Mouse (Mus musculus): ENCODE data around the gene Pole3. TPM values are rescaled to one million over a fixed set of nuclear protein-coding genes. Genes with fewer than 3 reads are reported as not detected.
"Not testable (repeated sequence)": the region's sequence is repeated elsewhere in the genome, so short reads cannot be mapped to it uniquely, and the experiment has no call there.

Pole3 gene
- total RNA-seq, 2 experiments from 2014 or later, result 15.5 to 18.5 TPM

DNA sequence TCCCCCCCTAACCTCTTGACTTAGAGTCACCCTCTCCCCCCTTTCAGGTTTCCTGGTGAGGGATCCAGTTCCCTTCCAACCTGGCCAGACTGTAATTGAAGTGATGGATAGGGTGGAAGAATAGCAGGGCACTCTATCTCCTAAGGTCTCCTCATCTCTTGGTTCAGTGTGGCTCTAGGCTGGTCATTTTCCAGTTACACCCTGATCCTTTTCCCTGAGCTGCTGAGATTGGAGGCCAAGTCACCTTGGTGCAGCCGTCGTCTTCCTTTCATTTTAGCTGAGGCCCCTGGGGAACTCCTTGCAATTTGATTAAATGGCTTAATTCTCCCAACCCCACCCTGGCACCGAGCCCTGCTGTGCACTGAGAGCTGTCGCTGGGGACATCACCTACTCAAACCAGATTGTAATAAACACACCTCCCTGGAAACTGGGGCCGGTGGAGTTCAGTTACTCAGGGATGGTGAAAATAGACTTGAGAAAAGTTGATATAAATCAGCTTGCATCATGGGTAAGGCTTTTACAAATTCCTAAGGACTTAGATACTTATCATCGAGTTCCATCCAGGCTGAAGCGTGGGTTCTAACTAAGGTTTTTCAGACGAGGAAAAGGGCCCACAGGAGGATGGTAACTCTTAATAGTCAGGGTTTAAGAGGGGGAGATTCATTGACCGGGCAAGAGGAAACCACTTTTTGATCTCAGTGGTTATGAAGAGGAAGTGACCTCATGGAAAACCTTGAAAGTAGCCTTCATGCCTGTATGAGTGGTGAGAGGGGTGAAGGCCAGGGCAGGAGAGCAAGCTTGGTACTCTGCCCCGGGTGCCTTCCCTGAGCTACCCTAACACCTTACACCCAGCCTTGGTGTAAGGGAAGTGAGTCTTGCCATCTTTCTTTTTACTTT is 43.9 kb downstream of the Pole3 start:
- H3K4me3 ChIP-seq, result no peak overlapping the region
- TF ChIP-seq CTCF (IDR thresholded peaks at IDR 0.05), result no peak
- intact Hi-C loops (cut with DNase I), result no loop called here
- DNase-seq, result no peak
- H3K27ac ChIP-seq, result no peak overlapping the region

DNA sequence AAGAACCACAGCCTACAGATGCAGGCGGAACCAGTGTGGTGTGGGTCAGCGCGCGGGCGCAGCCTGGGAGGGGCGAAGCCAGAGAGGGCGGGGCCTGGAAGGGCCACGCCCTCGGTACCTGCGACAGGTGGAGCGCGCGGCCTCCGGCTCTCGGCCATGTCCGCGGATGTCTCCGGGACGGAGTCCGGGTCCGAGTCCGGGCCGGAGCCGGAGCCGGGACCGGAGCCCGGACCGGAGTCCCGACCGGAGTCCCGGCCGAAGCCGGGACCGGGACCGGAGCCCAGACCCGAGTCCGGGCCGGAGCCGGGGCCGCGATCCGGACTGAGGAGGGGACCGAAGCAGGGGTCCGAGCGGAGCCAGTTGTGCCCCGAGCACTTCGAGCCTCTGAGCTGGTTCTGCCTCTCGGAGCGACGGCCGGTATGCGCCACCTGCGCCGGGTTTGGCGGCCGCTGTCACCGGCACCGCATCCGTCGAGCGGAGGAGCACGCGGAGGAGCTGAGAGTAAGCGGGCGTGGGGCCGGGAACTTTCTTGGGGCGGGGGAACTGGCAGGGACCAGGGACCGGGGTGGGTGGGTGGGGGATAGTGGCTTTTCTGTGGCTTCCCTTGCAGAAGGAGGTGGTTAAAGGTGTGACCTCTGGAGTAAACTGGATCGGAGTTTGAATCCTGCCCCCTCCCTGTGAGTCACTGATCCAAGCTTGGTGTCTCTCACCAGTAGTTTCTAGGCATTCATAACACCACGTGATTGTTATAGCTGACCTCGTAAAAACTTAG is 44.7 kb downstream of the Pole3 start, which contains the start of gene Bspry:
Bspry (plus strand) TSS at position 117 of the 772 bp plus-strand sequence.
- Histone ChIP-seq H3K27ac (no peak within 1 kb of the TSS), H3K4me3 (peak within 1 kb of the TSS; percentile 72)
- TF ChIP-seq CTCF (IDR thresholded peaks at IDR 0.05), result no peak
- intact Hi-C loops (cut with DNase I), result no loop called here
- DNase-seq, result peak; percentile 33

DNA sequence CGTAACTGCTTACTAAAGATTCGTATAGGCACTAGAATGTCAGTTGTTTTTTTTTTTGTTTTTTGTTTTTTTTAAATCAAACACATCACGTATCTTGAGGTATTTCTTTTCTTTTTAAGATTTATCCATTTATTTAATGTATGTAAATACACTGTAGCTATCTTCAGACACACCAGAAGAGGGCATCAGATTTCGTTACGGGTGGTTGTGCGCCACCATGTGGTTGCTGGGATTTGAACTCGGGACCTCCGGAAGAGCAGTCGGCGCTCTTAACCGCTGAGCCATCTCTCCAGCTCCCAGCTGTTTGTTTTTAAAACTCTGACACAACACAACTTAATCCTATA is 45.3 kb downstream of the Pole3 start:
- H3K27ac ChIP-seq; DNase-seq; intact Hi-C loops (cut with DNase I): not testable (repeated sequence)
- H3K4me3 ChIP-seq, result peak overlapping the region; percentile 72
- peak; percentile 34; the same call in 1 of the 2 replicates for TF ChIP-seq CTCF (IDR thresholded peaks at IDR 0.05)

DNA sequence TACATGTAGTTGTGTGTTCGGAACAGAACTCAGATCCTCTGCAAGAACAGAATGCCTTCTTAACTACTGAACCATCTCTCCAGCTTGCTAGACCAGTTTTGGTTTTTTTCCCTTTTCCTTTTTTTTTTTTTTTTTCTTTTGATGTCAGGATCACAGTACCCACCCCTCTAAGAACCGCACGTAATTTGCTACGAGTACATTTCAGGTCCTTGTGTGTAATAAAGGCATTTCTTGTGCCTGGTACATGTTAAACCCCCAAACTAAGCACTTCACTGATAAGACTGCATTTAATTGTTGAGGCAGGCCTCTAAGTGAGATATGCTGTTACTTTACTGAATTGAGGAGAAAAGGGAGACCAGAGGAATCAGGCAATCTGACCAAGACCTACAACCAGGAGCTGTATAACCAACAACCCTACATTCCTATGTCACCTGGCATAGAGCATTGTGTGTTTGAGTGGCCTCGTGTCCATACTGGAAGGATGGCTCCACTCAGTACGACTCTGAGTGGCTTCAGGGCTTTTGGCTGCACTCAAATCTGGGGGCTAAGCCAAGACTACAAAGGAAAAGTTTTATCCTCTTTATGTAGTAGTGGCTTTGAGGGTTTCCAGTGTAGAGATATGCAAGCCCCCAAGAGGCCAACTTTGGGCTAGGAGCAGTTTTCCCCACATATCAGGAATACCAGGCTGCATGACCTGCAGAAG is 47.2 kb downstream of the Pole3 start:
- DNase-seq, result no peak
- H3K27ac ChIP-seq, result no peak overlapping the region
- H3K4me3 ChIP-seq, result no peak overlapping the region
- TF ChIP-seq CTCF (IDR thresholded peaks at IDR 0.05), result no peak
- intact Hi-C loops (cut with DNase I), result no loop called here

DNA sequence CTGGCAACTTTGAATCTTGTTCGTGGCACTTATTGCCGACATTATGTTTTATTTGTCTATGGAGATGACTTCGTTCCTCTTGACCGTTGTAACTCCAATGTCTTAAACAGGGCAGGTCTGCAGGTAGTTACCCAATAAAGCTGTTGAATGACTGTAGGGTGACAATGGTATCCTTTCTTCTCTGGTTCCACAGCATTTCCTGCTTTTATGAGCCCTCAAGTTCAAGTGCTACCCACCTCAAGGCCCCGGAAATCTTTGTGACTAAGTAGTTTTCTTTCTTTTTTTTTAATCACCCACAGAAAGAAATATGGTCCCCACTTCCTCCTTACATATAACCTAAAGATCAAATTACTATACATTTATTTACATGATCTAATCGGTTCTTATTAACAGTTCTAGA is 49.1 kb downstream of the Pole3 start:
- Histone ChIP-seq H3K4me3 (no peak overlapping the region), H3K27ac (no peak overlapping the region)
- no peak for TF ChIP-seq CTCF (IDR thresholded peaks at IDR 0.05)
- intact Hi-C loops (cut with DNase I), result no loop called here
- DNase-seq, result no peak

DNA sequence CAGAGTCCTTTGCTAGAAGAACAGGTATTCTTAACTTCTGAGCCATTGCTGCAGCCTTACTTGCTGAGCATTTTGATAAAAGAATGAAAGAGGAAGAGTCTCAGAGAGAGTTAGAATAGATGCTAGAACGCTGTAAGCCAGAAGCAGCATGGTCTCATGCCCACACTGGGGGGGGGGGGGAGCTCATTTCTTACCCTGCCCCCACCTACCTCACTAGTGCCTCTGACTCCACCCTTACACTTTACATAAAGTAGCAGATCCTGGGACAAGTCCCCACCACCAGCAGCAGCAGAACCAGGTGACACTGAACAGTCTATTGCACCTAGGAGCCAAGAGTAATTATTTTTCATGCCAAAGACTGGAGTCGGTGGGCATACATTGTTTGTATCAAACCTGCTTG is 49.7 kb downstream of the Pole3 start:
- no peak overlapping the region for H3K4me3 ChIP-seq
- TF ChIP-seq CTCF (IDR thresholded peaks at IDR 0.05), result no peak
- no peak for DNase-seq
- intact Hi-C loops (cut with DNase I), result no loop called here
- H3K27ac ChIP-seq, result no peak overlapping the region

Other genes starting within 250 kb of the Pole3 start
- gene Fkbp15, start 164.5 kb downstream of the Pole3 start, total RNA-seq (2021), result 10 to 100 TPM; 12.6 TPM
- 10 to 100 TPM in 1 of 2 experiments, 1 to 10 TPM in 1; 9.7 to 12.0 TPM for gene Slc31a1, start 164.3 kb downstream of the Pole3 start, total RNA-seq (2021)
- gene Cdc26, start 116.4 kb downstream of the Pole3 start, total RNA-seq (2021), result 10 to 100 TPM; 46.8 to 50.0 TPM
- 10 to 100 TPM; 15.8 to 17.5 TPM for gene Prpf4, start 116.3 kb downstream of the Pole3 start, total RNA-seq (2021)
- gene Rnf183, start 89.8 kb downstream of the Pole3 start, total RNA-seq (2021), result not detected
- under 1 TPM; 0.26 to 0.28 TPM for gene Wdr31, start 54.2 kb downstream of the Pole3 start, total RNA-seq (2021)
- gene Bspry, start 45.0 kb downstream of the Pole3 start, total RNA-seq (2021), result not detected
- gene Hdhd3, start 21.6 kb downstream of the Pole3 start, total RNA-seq (2021), result 1 to 10 TPM; 1.3 to 1.6 TPM
- 10 to 100 TPM; 21.7 to 32.8 TPM for gene Alad, start 5.2 kb downstream of the Pole3 start, total RNA-seq (2021)
- under 1 TPM in 1 of 2 experiments, not detected in 1; 0.17 TPM for gene 4933430I17Rik, start 301 bp upstream of the Pole3 start, total RNA-seq (2021)
- gene Rgs3, start 34.8 kb upstream of the Pole3 start, total RNA-seq (2021), result 10 to 100 TPM in 1 of 2 experiments, 1 to 10 TPM in 1; 8.6 to 10.3 TPM

All from gastrocnemius, adult 2 months (tissue).